Mouse (Mus musculus) kidney, adult 2 months (tissue): ENCODE data around the gene Hdgfl2. TPM values are rescaled to one million over a fixed set of nuclear protein-coding genes. Genes with fewer than 3 reads are reported as not detected.
A peak's percentile ranks its signal among the peaks of the same experiment; 100 is the strongest.

ENCODE experiments used
- DNase-seq: peaks from one replicate; pipeline ENCODE4 v3.0.0; 2021
- H3K27ac ChIP-seq: fragments of 200-500 bp; 2 replicates; pipeline ENCODE4 v1.5.1; 2012; ENCODE audit warnings: low read depth, low read length, control low read depth, inconsistent platforms; ENCODE audit not compliant: insufficient read depth
- H3K27me3 ChIP-seq: fragments of 200-500 bp; replicated peaks from 2 replicates; pipeline ENCODE4 v1.6.1; 2012; ENCODE audit warnings: mild to moderate bottlenecking, moderate library complexity, low read length, inconsistent platforms; ENCODE audit not compliant: control insufficient read depth, insufficient read depth
- H3K36me3 ChIP-seq: fragments of 200-500 bp; 2 replicates; pipeline ENCODE4 v1.6.1; 2012; ENCODE audit warnings: mild to moderate bottlenecking, moderate library complexity, low read length, inconsistent platforms; ENCODE audit not compliant: control insufficient read depth, insufficient read depth
- H3K4me1 ChIP-seq: fragments of 200-500 bp; 2 replicates; pipeline ENCODE4 v1.6.1; 2011; ENCODE audit warnings: low read length; ENCODE audit not compliant: control insufficient read depth, insufficient read depth
- H3K4me3 ChIP-seq: fragments of 200-500 bp; 2 replicates; pipeline ENCODE4 v1.5.1; 2011; ENCODE audit warnings: mild to moderate bottlenecking, low read depth, low read length, control low read depth; ENCODE audit not compliant: insufficient read depth
- CTCF ChIP-seq: fragments of 200-500 bp; conservative IDR thresholded peaks from 2 replicates; pipeline ENCODE4 v1.5.1; 2011; ENCODE audit warnings: low read depth, mild to moderate bottlenecking, control low read depth, low read length, moderate library complexity, mixed read lengths; ENCODE audit not compliant: insufficient read depth, insufficient read length
- POLR2A ChIP-seq: fragments of 200-500 bp; IDR thresholded peaks from one replicate; pipeline ENCODE4 v1.6.1; 2011; ENCODE audit warnings: low read depth, low read length, control low read depth
- WGBS: fragments of 180-500 bp; shearing (Covaris S2); methylation state at CpG from one replicate; pipeline ENCODE4 v1.1.7; 2018; 5-methylcytosine and 5-hydroxymethylcytosine counted together
- polyA plus RNA-seq: library from polyadenylated mRNA; depleted of rRNA; stranded (reverse); fragments of >200 nt; gene quantifications from 2 replicates; pipeline ENCODE4 v1.2.3, GENCODE M21; 2012

Gene Hdgfl2
- polyA plus RNA-seq, 1 experiment, result 33.5 TPM

DNA sequence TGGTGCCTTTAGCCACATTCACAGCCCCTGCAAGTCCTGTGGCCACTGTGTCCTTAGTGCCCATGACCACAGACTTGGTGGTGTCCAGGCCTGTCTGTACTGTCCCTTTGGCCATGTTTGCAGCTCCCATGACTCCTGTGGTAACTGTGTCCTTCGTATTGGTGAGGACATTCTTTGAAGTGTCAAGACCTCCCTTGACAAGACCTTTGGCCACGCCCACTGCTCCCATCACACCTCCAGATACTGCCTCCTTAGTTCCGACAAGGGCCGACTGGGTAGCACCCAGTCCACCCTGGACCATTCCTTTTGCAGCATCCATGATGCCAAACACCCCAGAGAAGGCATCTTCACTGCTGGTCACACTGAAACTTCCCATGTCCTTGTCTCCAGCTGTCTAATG is 27.5 kb downstream of the Hdgfl2 start:
- WGBS, result 83% methylated on average over 4 of the region's 4 CpGs
- Histone ChIP-seq H3K4me1 (no peaks in the 10 kb centered on the region), H3K27ac (no peak overlapping the region), H3K27me3 (no peaks in the 10 kb centered on the region), H3K4me3 (no peak overlapping the region), H3K36me3 (no peaks in the 10 kb centered on the region)
- TF ChIP-seq POLR2A (no peak), CTCF (no peak)
- DNase-seq, result no peak

DNA sequence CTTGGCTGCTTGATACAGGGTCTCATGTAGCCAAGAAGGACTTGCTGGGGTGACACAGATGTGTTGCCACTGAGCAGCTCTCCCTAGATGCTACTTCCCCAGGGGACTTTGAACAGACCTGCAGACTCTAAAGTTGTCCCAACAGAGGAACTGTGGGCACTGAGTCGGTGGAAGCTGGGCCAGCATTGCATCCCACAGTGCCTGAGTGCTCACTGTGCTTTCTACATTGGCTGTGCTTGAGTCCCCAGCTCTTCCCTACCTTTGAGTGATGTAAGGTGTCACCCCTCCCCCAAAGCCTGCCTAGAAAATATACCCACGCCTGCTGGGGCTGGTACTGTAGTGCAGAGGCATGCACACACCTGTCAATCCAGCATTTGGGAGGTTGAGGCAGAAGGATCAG is 28.3 kb downstream of the Hdgfl2 start:
- no peaks in the 10 kb centered on the region for H3K27me3 ChIP-seq
- H3K27ac ChIP-seq, result no peak overlapping the region
- no peaks in the 10 kb centered on the region for H3K4me1 ChIP-seq
- no peak for TF ChIP-seq POLR2A
- no peak for TF ChIP-seq CTCF
- H3K36me3 ChIP-seq, result no peaks in the 10 kb centered on the region
- H3K4me3 ChIP-seq, result no peak overlapping the region
- 67% methylated on average over 2 of the region's 2 CpGs for WGBS
- no peak for DNase-seq

DNA sequence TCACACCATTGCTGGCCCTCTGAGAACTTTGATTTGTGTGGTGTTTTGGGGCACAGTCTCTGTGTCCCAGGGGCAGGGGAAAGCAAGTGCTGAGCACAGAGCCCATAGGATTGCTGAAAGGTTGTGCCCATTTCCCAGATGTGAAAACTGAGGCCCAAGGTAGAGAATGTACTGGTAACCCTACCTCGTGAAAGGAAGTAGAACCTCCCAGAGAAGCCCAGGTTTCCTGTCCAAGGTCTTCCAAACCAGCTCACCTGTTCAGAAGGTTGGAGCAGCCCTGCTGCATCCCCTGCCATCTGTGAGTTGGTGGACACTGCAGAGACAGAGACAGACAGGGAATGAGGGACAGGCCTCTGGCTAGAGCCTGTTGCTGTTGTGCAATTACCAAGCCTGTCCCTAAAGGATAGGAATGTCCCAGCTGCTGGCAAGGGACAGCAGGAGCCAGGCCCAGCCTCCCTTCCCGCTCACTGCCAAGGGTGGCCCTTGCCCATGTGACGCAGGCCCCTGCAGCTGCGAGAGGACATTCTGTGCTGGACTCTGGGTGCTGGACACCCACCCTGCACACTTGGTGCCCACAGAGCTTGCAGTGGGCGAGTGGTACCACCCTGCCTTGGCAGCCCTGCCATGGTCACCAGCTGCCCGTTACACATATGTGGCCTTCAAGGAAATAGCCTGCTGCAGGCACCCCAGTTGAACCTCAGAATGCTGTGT is 29.1 kb downstream of the Hdgfl2 start:
- Histone ChIP-seq H3K36me3 (no peaks in the 10 kb centered on the region), H3K4me1 (no peaks in the 10 kb centered on the region), H3K27ac (no peak overlapping the region), H3K27me3 (no peaks in the 10 kb centered on the region), H3K4me3 (no peak overlapping the region)
- TF ChIP-seq CTCF (no peak), POLR2A (no peak)
- WGBS, result 72% methylated on average over 6 of the region's 6 CpGs
- DNase-seq, result peak; percentile 45

DNA sequence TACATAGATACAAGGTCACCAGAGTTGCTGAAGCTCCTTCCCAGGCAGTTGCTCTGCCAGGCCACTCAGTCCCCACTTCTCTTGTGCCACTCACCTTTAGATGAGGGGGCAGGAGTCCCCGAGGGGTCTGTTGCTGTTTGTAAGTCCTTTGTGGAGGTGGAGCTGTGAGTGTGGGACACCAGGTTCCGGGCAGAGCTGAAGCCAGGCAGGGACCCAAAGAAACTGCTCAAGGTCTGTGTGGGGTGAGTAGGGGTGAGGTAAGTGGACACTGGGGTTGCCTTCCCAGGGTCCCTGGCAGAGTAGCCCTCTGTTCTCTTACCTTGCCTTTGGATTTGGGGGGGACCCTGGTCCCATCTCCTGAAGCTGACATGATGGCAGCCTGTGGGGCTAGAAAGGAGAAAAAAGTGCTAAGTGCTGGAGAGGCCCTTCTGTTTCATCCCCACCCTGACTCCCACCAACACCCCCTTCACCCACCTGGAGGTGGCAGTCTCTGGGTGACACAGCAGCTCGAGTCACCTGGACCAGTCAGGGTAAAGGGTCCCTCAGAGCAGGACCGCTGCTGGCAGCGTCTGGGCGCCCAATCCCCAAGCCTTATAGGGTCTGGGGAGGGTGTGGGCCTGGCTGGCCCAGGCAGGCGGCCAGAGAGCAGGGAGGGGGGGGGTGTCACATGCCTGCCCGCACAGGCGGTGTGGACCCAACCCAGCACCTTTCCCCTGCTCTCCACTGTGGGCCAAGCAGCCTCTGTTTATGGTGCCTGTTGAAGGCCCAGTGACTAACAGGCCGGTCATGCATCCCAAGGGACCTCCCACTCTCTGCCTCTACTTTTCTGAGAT is 30.0 kb downstream of the Hdgfl2 start, which contains the start of gene Plin4:
Plin4 (minus strand) TSS at position 585 of the 833 bp plus-strand sequence.
- Histone ChIP-seq H3K27ac (no peak within 1 kb of the TSS), H3K4me1 (no peaks in the 10 kb centered on the region), H3K36me3 (no peaks in the 10 kb centered on the region), H3K4me3 (no peak within 1 kb of the TSS), H3K27me3 (no peaks in the 10 kb centered on the region)
- DNase-seq, result peak; percentile 22
- WGBS, result 54% methylated on average over 10 of the region's 10 CpGs
- no peak for TF ChIP-seq POLR2A
- TF ChIP-seq CTCF, result no peak

DNA sequence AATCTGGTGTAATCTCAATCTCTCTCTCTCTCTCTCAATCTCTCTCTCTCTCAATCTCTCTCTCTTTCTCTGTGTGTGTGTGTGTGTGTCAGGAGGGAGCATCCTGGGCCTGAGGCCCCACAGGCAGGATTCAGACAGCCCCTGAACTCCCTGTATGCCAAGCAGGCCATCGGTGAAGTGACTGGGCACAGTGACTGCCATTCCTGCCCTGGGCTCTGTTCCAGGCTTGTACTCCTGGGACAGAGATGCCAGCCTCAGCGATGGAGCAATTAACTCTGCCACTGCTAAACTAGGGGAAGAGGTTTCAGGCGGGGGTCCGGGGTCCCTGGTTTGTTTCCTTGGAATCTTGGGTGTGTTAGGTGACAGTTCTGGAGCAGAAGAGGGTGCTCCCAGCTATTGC is 31.1 kb downstream of the Hdgfl2 start:
- Histone ChIP-seq H3K27me3 (no peaks in the 10 kb centered on the region), H3K4me3 (no peak overlapping the region), H3K36me3 (no peaks in the 10 kb centered on the region), H3K27ac (no peak overlapping the region), H3K4me1 (no peaks in the 10 kb centered on the region)
- no peak for DNase-seq
- WGBS, result 63% methylated on average over 4 of the region's 4 CpGs
- TF ChIP-seq POLR2A, result no peak
- no peak for TF ChIP-seq CTCF

DNA sequence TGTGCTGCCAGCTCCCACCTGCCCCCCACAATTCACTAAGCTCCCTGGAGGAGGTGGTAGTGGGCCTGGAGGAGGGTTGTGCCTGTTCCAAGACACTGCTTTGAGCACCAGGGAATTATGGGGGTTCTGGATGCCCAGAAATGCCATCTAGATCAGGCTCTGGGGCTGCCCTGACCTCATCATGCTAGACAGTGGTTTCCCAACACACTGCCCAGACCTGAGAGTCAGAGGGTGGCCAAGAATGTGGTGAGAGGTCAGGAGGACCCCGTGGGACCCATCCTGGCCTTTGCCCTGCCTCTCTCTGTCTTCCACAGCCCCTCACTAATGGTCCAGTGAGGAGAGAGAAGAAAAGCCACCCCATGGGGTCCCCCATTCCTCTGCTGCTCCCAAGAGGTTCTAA is 31.6 kb downstream of the Hdgfl2 start:
- Histone ChIP-seq H3K36me3 (no peaks in the 10 kb centered on the region), H3K4me1 (no peaks in the 10 kb centered on the region), H3K27me3 (no peaks in the 10 kb centered on the region), H3K27ac (no peak overlapping the region), H3K4me3 (no peak overlapping the region)
- no peak for TF ChIP-seq CTCF
- 47% methylated on average over 1 of the region's 1 CpGs for WGBS
- DNase-seq, result no peak

DNA sequence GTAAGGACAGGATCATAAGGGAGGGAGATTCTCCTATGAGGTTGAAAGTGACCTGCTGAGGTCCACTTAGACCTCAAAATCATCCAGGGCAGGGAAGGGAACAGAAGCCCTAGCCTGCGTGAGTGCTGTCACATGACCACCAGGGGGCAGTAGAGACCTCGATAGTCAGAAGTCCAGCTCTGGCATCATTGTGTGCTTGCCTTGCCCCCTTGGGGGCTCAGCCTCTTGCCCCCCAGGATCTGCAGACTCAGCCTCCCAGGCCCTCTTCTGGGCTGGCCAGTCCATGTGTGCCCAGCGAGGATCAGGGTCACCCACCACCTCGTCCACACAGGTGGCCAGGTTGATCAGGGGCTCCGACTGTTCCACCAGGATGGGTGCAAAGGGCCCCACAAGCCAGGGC is 32.4 kb downstream of the Hdgfl2 start:
- H3K27me3 ChIP-seq, result no peaks in the 10 kb centered on the region
- H3K36me3 ChIP-seq, result no peaks in the 10 kb centered on the region
- DNase-seq, result peak; percentile 69
- 53% methylated on average over 5 of the region's 5 CpGs for WGBS
- H3K27ac ChIP-seq, result no peak overlapping the region
- no peak overlapping the region for H3K4me3 ChIP-seq
- TF ChIP-seq CTCF (peak; percentile 89), POLR2A (no peak)
- no peaks in the 10 kb centered on the region for H3K4me1 ChIP-seq
